In genomic region chr4:142088836-142089235, GRCm38 (mm10) we compare ENCODE assay signal across 25 mouse cellular contexts. TPM values are rescaled to one million over a fixed set of nuclear protein-coding genes. Genes with fewer than 3 reads are reported as not detected.
DNase-seq lines count a peak whose midpoint lies in the region; ATAC-seq lines count a peak whose summit lies in the region.
"Had no signal": no experiment of that assay in that cellular context is flagged by ENCODE, and none has a peak within 500 bp of the region (broad histone marks: within the 10 kb centered on the region; RNA-seq: fewer than 3 reads in every experiment).

No protein-coding gene starts in this region.

- H3K27me3 ChIP-seq in forebrain, embryonic 12.5 days = peaks cover 33% of the 10 kb centered on the region
- peaks cover 17% of the 10 kb centered on the region for H3K27me3 ChIP-seq in forebrain, embryonic 11.5 days (ENCODE audit: control insufficient read depth, insufficient read depth, low read length)
- peaks cover 20% of the 10 kb centered on the region for H3K27me3 ChIP-seq in midbrain, embryonic 11.5 days (ENCODE audit: control insufficient read depth, insufficient read depth, low read length)
- H3K27me3 ChIP-seq in midbrain, embryonic 14.5 days (ENCODE audit: control insufficient read depth, insufficient read depth, low read length) = peaks cover 17% of the 10 kb centered on the region
- peaks cover 16% of the 10 kb centered on the region for H3K27me3 ChIP-seq in neural tube, embryonic 11.5 days (ENCODE audit: control insufficient read depth, insufficient read depth, low read length)
- H3K27me3 ChIP-seq: embryonic facial prominence, embryonic 15.5 days had no signal

- no peak overlapping the region for H3K4me2 ChIP-seq in forebrain, embryonic 12.5 days
- no peak overlapping the region for H3K4me2 ChIP-seq in forebrain, embryonic 11.5 days (ENCODE audit: low read depth, low read length, severe bottlenecking)
- no peak overlapping the region for H3K4me2 ChIP-seq in midbrain, embryonic 11.5 days
- H3K4me2 ChIP-seq in midbrain, embryonic 14.5 days (ENCODE audit: low read length) = no peak overlapping the region
- H3K4me2 ChIP-seq in neural tube, embryonic 11.5 days (ENCODE audit: low read depth) = no peak overlapping the region
- H3K4me2 ChIP-seq: embryonic facial prominence, embryonic 12.5 days; embryonic facial prominence, embryonic 15.5 days; forebrain, embryonic 13.5 days; heart, embryonic 11.5 days; hindbrain, embryonic 14.5 days had no signal

- no peak overlapping the region for H3K4me3 ChIP-seq in forebrain, embryonic 12.5 days (replicated peaks)
- no peak overlapping the region for H3K4me3 ChIP-seq in forebrain, embryonic 11.5 days (ENCODE audit: low read depth, low read length)
- no peak overlapping the region for H3K4me3 ChIP-seq in midbrain, embryonic 11.5 days (ENCODE audit: low read depth, low read length)
- no peak overlapping the region for H3K4me3 ChIP-seq in midbrain, embryonic 14.5 days (replicated peaks; ENCODE audit: low read depth, low read length)
- no peak overlapping the region for H3K4me3 ChIP-seq in neural tube, embryonic 11.5 days (ENCODE audit: low read depth, low read length)
- H3K4me3 ChIP-seq: embryonic facial prominence, embryonic 12.5 days; embryonic facial prominence, embryonic 15.5 days; forebrain, embryonic 13.5 days had no signal

- peaks cover 19% of the 10 kb centered on the region for H3K4me1 ChIP-seq in forebrain, embryonic 12.5 days
- H3K4me1 ChIP-seq in forebrain, embryonic 11.5 days (replicated peaks; ENCODE audit: control insufficient read depth, insufficient read depth, low read length) = peaks cover 7% of the 10 kb centered on the region; the same call in 1 of the 2 replicates
- H3K4me1 ChIP-seq in midbrain, embryonic 11.5 days (ENCODE audit: control insufficient read depth, insufficient read depth, low read length) = peaks cover 8% of the 10 kb centered on the region
- no peaks in the 10 kb centered on the region for H3K4me1 ChIP-seq in midbrain, embryonic 14.5 days (ENCODE audit: control insufficient read depth, insufficient read depth, low read length)
- H3K4me1 ChIP-seq in neural tube, embryonic 11.5 days (ENCODE audit: control insufficient read depth, insufficient read depth, low read length) = 0 out of 2 replicates have a peak, but pooled peaks cover 4% of the 10 kb centered on the region

- no peak for ATAC-seq in forebrain, embryonic 12.5 days (ENCODE audit: low FRiP score)
- no peak for ATAC-seq in forebrain, embryonic 11.5 days (replicated peaks; ENCODE audit: low FRiP score)
- no peak for ATAC-seq in midbrain, embryonic 11.5 days (ENCODE audit: low FRiP score)
- no peak for ATAC-seq in midbrain, embryonic 14.5 days (ENCODE audit: low FRiP score, low TSS enrichment)
- no peak for ATAC-seq in neural tube, embryonic 11.5 days (ENCODE audit: insufficient read depth, low FRiP score, low TSS enrichment)
- 0 out of 2 replicates have a peak, but pooled peaks have one; percentile 10 for ATAC-seq in granulocyte monocyte progenitor cell, adult 5-6 weeks (replicated peaks; ENCODE audit: poor library complexity, severe bottlenecking)
- ATAC-seq: CD4-positive, CD25-positive, alpha-beta regulatory T cell, adult 4 months; forebrain, embryonic 13.5 days; forebrain, embryonic 16.5 days; hindbrain, postnatal 0 days; inflammation-experienced regulatory T-cells, adult 6 months; intestine, embryonic 16.5 days had no signal

- no peak overlapping the region for H3K9ac ChIP-seq in forebrain, embryonic 12.5 days
- no peak overlapping the region for H3K9ac ChIP-seq in forebrain, embryonic 11.5 days (ENCODE audit: low read length)
- no peak overlapping the region for H3K9ac ChIP-seq in midbrain, embryonic 11.5 days (ENCODE audit: low read length)
- H3K9ac ChIP-seq in midbrain, embryonic 14.5 days (replicated peaks; ENCODE audit: low read length) = no peak overlapping the region
- no peak overlapping the region for H3K9ac ChIP-seq in neural tube, embryonic 11.5 days (ENCODE audit: low read length)
- H3K9ac ChIP-seq: embryonic facial prominence, embryonic 12.5 days; embryonic facial prominence, embryonic 15.5 days; forebrain, embryonic 13.5 days; hindbrain, embryonic 14.5 days had no signal

- no peaks in the 10 kb centered on the region for H3K9me3 ChIP-seq in forebrain, embryonic 12.5 days
- no peaks in the 10 kb centered on the region for H3K9me3 ChIP-seq in forebrain, embryonic 11.5 days (ENCODE audit: control insufficient read depth, low read length)
- H3K9me3 ChIP-seq in midbrain, embryonic 11.5 days (ENCODE audit: control insufficient read depth, low read length) = no peaks in the 10 kb centered on the region
- H3K9me3 ChIP-seq in midbrain, embryonic 14.5 days (ENCODE audit: control insufficient read depth, low read length) = no peaks in the 10 kb centered on the region
- H3K9me3 ChIP-seq in neural tube, embryonic 11.5 days (ENCODE audit: control insufficient read depth, low read length) = no peaks in the 10 kb centered on the region
- H3K9me3 ChIP-seq: embryonic facial prominence, embryonic 12.5 days; embryonic facial prominence, embryonic 15.5 days; forebrain, embryonic 13.5 days had no signal

- no peaks in the 10 kb centered on the region for H3K36me3 ChIP-seq in forebrain, embryonic 12.5 days (replicated peaks)
- H3K36me3 ChIP-seq in forebrain, embryonic 11.5 days (ENCODE audit: control insufficient read depth, insufficient read depth, low read length) = no peaks in the 10 kb centered on the region
- no peaks in the 10 kb centered on the region for H3K36me3 ChIP-seq in midbrain, embryonic 11.5 days (ENCODE audit: control insufficient read depth, insufficient read depth, low read length)
- no peaks in the 10 kb centered on the region for H3K36me3 ChIP-seq in midbrain, embryonic 14.5 days (ENCODE audit: control insufficient read depth, insufficient read depth, low read length)
- no peaks in the 10 kb centered on the region for H3K36me3 ChIP-seq in neural tube, embryonic 11.5 days (ENCODE audit: control insufficient read depth, insufficient read depth, low read length)
- H3K36me3 ChIP-seq: embryonic facial prominence, embryonic 12.5 days; embryonic facial prominence, embryonic 15.5 days had no signal

- DNase-seq in forebrain, embryonic 11.5 days (ENCODE audit: low spot score) = no peak
- no peak for DNase-seq in midbrain, embryonic 11.5 days (ENCODE audit: low spot score, missing footprints)
- no peak for DNase-seq in midbrain, embryonic 14.5 days
- DNase-seq in neural tube, embryonic 11.5 days (ENCODE audit: low spot score) = peak; percentile 20
- DNase-seq in neural tube, embryonic 10.5 days (ENCODE audit: extremely low spot score, low spot score) = no peak
- no peak for DNase-seq in kidney, adult 18-20 months
- DNase-seq: adrenal gland, postnatal 10 days; adrenal gland, postnatal 36 days; cerebellum, adult 11 months; gastrocnemius, postnatal 10 days; gastrocnemius, postnatal 36 days; heart, adult 11 months had no signal

- 80% methylated on average over 6 of the region's 6 CpGs for WGBS in forebrain, embryonic 12.5 days
- 82% methylated on average over 6 of the region's 6 CpGs for WGBS in forebrain, embryonic 11.5 days
- WGBS in midbrain, embryonic 11.5 days = 73% methylated on average over 6 of the region's 6 CpGs
- WGBS in midbrain, embryonic 14.5 days = 66% methylated on average over 6 of the region's 6 CpGs
- WGBS in neural tube, embryonic 11.5 days = 75% methylated on average over 6 of the region's 6 CpGs

- H3K27ac ChIP-seq in forebrain, embryonic 12.5 days = 0 out of 2 replicates have a peak overlapping the region, but pooled peaks have one; percentile 13
- no peak overlapping the region for H3K27ac ChIP-seq in forebrain, embryonic 11.5 days (ENCODE audit: low read depth, low read length)
- 0 out of 2 replicates have a peak overlapping the region, but pooled peaks have one; percentile 9 for H3K27ac ChIP-seq in midbrain, embryonic 11.5 days (ENCODE audit: low read depth, low read length)
- no peak overlapping the region for H3K27ac ChIP-seq in midbrain, embryonic 14.5 days (replicated peaks; ENCODE audit: low read depth, low read length)
- no peak overlapping the region for H3K27ac ChIP-seq in neural tube, embryonic 11.5 days (ENCODE audit: low read depth, low read length)
- H3K27ac ChIP-seq: embryonic facial prominence, embryonic 12.5 days; embryonic facial prominence, embryonic 15.5 days; forebrain, embryonic 13.5 days; hindbrain, embryonic 14.5 days; hindbrain, postnatal 0 days had no signal

RNA-seq across cellular contexts. Expression of gene Tmem51, which starts 4.7 kb away (rescaled TPM):
- 4.8 and 6.0 TPM in 2 replicates for polyA plus RNA-seq in forebrain, embryonic 12.5 days (2016; fragmentation: Nextera tagmentation; extraction: Ambion mirVana)
- polyA plus RNA-seq in forebrain, embryonic 11.5 days (2014; fragmentation: Nextera tagmentation; extraction: Ambion mirVana) = 6.3 and 8.9 TPM in 2 replicates
- polyA plus RNA-seq in midbrain, embryonic 11.5 days (2014; fragmentation: Nextera tagmentation; extraction: Ambion mirVana) = 11.1 and 12.3 TPM in 2 replicates
- 4.8 and 7.2 TPM in 2 replicates for polyA plus RNA-seq in midbrain, embryonic 14.5 days (2014; fragmentation: Nextera tagmentation; extraction: Ambion mirVana)
- polyA plus RNA-seq in neural tube, embryonic 11.5 days (2014; fragmentation: Nextera tagmentation; extraction: Ambion mirVana) = 5.1 and 8.0 TPM in 2 replicates
- 0.41 TPM in 1 of 2 replicates, not detected in the other for total RNA-seq in granulocyte monocyte progenitor cell, adult 5-6 weeks (2014; fragmentation: Nextera tagmentation)
- 1.1 TPM in 1 of 2 replicates, not detected in the other for total RNA-seq in granulocyte monocyte progenitor cell, adult 5-6 weeks (2017)
- polyA plus RNA-seq: C2C12 had no signal

Comparison
In these comparisons a context has a peak if more than half of its experiments do, and no peak if none do; other contexts are left out.
1. H3K27ac ChIP-seq: peak in forebrain, embryonic 12.5 days (single experiment) and midbrain, embryonic 11.5 days (single experiment); none in forebrain, embryonic 11.5 days (single experiment), midbrain, embryonic 14.5 days (single experiment) and neural tube, embryonic 11.5 days (single experiment).